In genomic region chr15:99712666-99713559, GRCm38 (mm10) we compare ENCODE assay signal across 15 mouse cellular contexts. TPM values are rescaled to one million over a fixed set of nuclear protein-coding genes. Genes with fewer than 3 reads are reported as not detected.
DNase-seq lines count a peak whose midpoint lies in the region; ATAC-seq and TF ChIP-seq lines count a peak whose summit lies in the region.
"Had no signal": no experiment of that assay in that cellular context is flagged by ENCODE, and none has a peak within 500 bp of the region (broad histone marks: within the 10 kb centered on the region; RNA-seq: fewer than 3 reads in every experiment).

No protein-coding gene starts in this region.

- no peak for TF ChIP-seq CTCF in olfactory bulb, adult 2 months (IDR thresholded peaks at IDR 0.05; ENCODE audit: insufficient read depth, low read depth, low read length)

- 60% methylated on average over 13 of the region's 13 CpGs for WGBS in heart, embryonic 15.5 days
- WGBS in midbrain, embryonic 14.5 days = 73% methylated on average over 13 of the region's 13 CpGs
- 70% methylated on average over 13 of the region's 13 CpGs for WGBS in midbrain, embryonic 11.5 days
- WGBS in olfactory bulb, adult 2 months = 59% methylated on average over 13 of the region's 13 CpGs

- no peaks in the 10 kb centered on the region for H3K9me3 ChIP-seq in heart, embryonic 15.5 days (replicated peaks)
- no peaks in the 10 kb centered on the region for H3K9me3 ChIP-seq in midbrain, embryonic 14.5 days (ENCODE audit: control insufficient read depth, low read length)
- H3K9me3 ChIP-seq in midbrain, embryonic 11.5 days (ENCODE audit: control insufficient read depth, low read length) = no peaks in the 10 kb centered on the region
- H3K9me3 ChIP-seq: forebrain, embryonic 10.5 days; lung, embryonic 15.5 days had no signal

- H3K4me3 ChIP-seq in heart, embryonic 15.5 days = no peak overlapping the region
- no peak overlapping the region for H3K4me3 ChIP-seq in midbrain, embryonic 14.5 days (replicated peaks; ENCODE audit: low read depth, low read length)
- no peak overlapping the region for H3K4me3 ChIP-seq in midbrain, embryonic 11.5 days (ENCODE audit: low read depth, low read length)
- no peak overlapping the region for H3K4me3 ChIP-seq in olfactory bulb, adult 2 months (ENCODE audit: insufficient read depth, low read depth, low read length)
- H3K4me3 ChIP-seq: forebrain, embryonic 10.5 days; lung, embryonic 15.5 days had no signal

- H3K27ac ChIP-seq in heart, embryonic 15.5 days = peak overlapping the region; percentile 84
- H3K27ac ChIP-seq in midbrain, embryonic 14.5 days (replicated peaks; ENCODE audit: low read depth, low read length) = peak overlapping the region; percentile 46; the same call in 1 of the 2 replicates
- no peak overlapping the region for H3K27ac ChIP-seq in midbrain, embryonic 11.5 days (ENCODE audit: low read depth, low read length)
- H3K27ac ChIP-seq in olfactory bulb, adult 2 months (ENCODE audit: insufficient read depth, low read depth, low read length) = peak overlapping the region; percentile 95; the same call in 1 of the 2 replicates
- H3K27ac ChIP-seq: forebrain, embryonic 10.5 days; lung, embryonic 15.5 days had no signal

- H3K36me3 ChIP-seq in heart, embryonic 15.5 days = peaks cover 58% of the 10 kb centered on the region
- peaks cover 80% of the 10 kb centered on the region for H3K36me3 ChIP-seq in midbrain, embryonic 14.5 days (ENCODE audit: control insufficient read depth, insufficient read depth, low read length)
- peaks cover 40% of the 10 kb centered on the region for H3K36me3 ChIP-seq in midbrain, embryonic 11.5 days (ENCODE audit: control insufficient read depth, insufficient read depth, low read length)

- DNase-seq in adrenal gland, postnatal 14 days = peak; percentile 25
- no peak for DNase-seq in adrenal gland, postnatal 36 days
- no peak for DNase-seq in heart, postnatal 25 days (ENCODE audit: low spot score)
- no peak for DNase-seq in midbrain, embryonic 14.5 days
- DNase-seq in midbrain, embryonic 11.5 days (ENCODE audit: low spot score, missing footprints) = no peak
- DNase-seq in left cerebral cortex, adult 11 months (ENCODE audit: low spot score) = no peak
- DNase-seq: kidney, postnatal 10 days had no signal

- H3K27me3 ChIP-seq in heart, embryonic 15.5 days = no peaks in the 10 kb centered on the region
- no peaks in the 10 kb centered on the region for H3K27me3 ChIP-seq in midbrain, embryonic 14.5 days (ENCODE audit: control insufficient read depth, insufficient read depth, low read length)
- no peaks in the 10 kb centered on the region for H3K27me3 ChIP-seq in midbrain, embryonic 11.5 days (ENCODE audit: control insufficient read depth, insufficient read depth, low read length)
- H3K27me3 ChIP-seq: lung, embryonic 15.5 days; Patski had no signal

- H3K4me1 ChIP-seq in heart, embryonic 15.5 days (replicated peaks) = peaks cover 47% of the 10 kb centered on the region
- H3K4me1 ChIP-seq in midbrain, embryonic 14.5 days (ENCODE audit: control insufficient read depth, insufficient read depth, low read length) = no peaks in the 10 kb centered on the region
- H3K4me1 ChIP-seq in midbrain, embryonic 11.5 days (ENCODE audit: control insufficient read depth, insufficient read depth, low read length) = no peaks in the 10 kb centered on the region
- H3K4me1 ChIP-seq in olfactory bulb, adult 2 months (ENCODE audit: control insufficient read depth, insufficient read depth, low read length) = peaks cover 73% of the 10 kb centered on the region

- ATAC-seq in heart, embryonic 15.5 days (replicated peaks; ENCODE audit: insufficient number of reproducible peaks, insufficient read depth, low FRiP score, low read depth) = no peak
- no peak for ATAC-seq in midbrain, embryonic 14.5 days (ENCODE audit: low FRiP score, low TSS enrichment)
- ATAC-seq in midbrain, embryonic 11.5 days (ENCODE audit: low FRiP score) = no peak
- ATAC-seq: Patski had no signal

- no peak overlapping the region for H3K4me2 ChIP-seq in heart, embryonic 15.5 days
- H3K4me2 ChIP-seq in midbrain, embryonic 14.5 days (ENCODE audit: low read length) = no peak overlapping the region
- no peak overlapping the region for H3K4me2 ChIP-seq in midbrain, embryonic 11.5 days
- H3K4me2 ChIP-seq: lung, embryonic 15.5 days had no signal

- TF ChIP-seq POLR2A in olfactory bulb, adult 2 months (IDR thresholded peaks at IDR 0.05; ENCODE audit: insufficient read depth, low read depth, low read length) = no peak

- H3K9ac ChIP-seq in heart, embryonic 15.5 days = peak overlapping the region; percentile 17; the same call in 1 of the 2 replicates
- no peak overlapping the region for H3K9ac ChIP-seq in midbrain, embryonic 14.5 days (replicated peaks; ENCODE audit: low read length)
- no peak overlapping the region for H3K9ac ChIP-seq in midbrain, embryonic 11.5 days (ENCODE audit: low read length)
- H3K9ac ChIP-seq: lung, embryonic 15.5 days had no signal

- intact Hi-C loops in heart, postnatal 25 days (cut with DNase I) = no loop called here

RNA-seq across cellular contexts. Expression of gene Gpd1, which starts 4.4 kb away (rescaled TPM):
- total RNA-seq in adrenal gland, postnatal 14 days (2021) = 1,539 and 1,562 TPM in 2 replicates
- 1,000 to 10,000 TPM in 1 of 2 experiments, 100 to 1,000 TPM in 1; 945 to 1,041 TPM for total RNA-seq in adrenal gland, postnatal 36 days (2021)
- 1.6 and 2.2 TPM in 2 replicates for polyA plus RNA-seq in heart, embryonic 15.5 days (2015; fragmentation: Nextera tagmentation; extraction: Ambion mirVana)
- total RNA-seq in heart, postnatal 25 days (2021) = 10 to 100 TPM; 54.1 to 67.6 TPM
- polyA plus RNA-seq in midbrain, embryonic 14.5 days (2014; fragmentation: Nextera tagmentation; extraction: Ambion mirVana) = 0.92 and 1.7 TPM in 2 replicates
- 0.14 and 0.18 TPM in 2 replicates for polyA plus RNA-seq in midbrain, embryonic 11.5 days (2014; fragmentation: Nextera tagmentation; extraction: Ambion mirVana)
- not detected in 2 replicates for polyA plus RNA-seq in olfactory bulb, adult 2 months (2012; ENCODE audit: insufficient read depth, insufficient read length, low replicate concordance, missing spikeins)

RNA-seq across cellular contexts. Expression of gene Gm17349, which starts 7.6 kb away (rescaled TPM):
- total RNA-seq in adrenal gland, postnatal 14 days (2021) = 17.6 and 18.1 TPM in 2 replicates
- 10 to 100 TPM; 19.6 to 24.6 TPM for total RNA-seq in adrenal gland, postnatal 36 days (2021)
- not detected in 2 replicates for polyA plus RNA-seq in heart, embryonic 15.5 days (2015; fragmentation: Nextera tagmentation; extraction: Ambion mirVana)
- 1 to 10 TPM; 2.8 to 4.2 TPM for total RNA-seq in heart, postnatal 25 days (2021)
- polyA plus RNA-seq in midbrain, embryonic 14.5 days (2014; fragmentation: Nextera tagmentation; extraction: Ambion mirVana) = not detected in 2 replicates
- polyA plus RNA-seq in midbrain, embryonic 11.5 days (2014; fragmentation: Nextera tagmentation; extraction: Ambion mirVana) = not detected in 2 replicates
- polyA plus RNA-seq in olfactory bulb, adult 2 months (2012; ENCODE audit: insufficient read depth, insufficient read length, low replicate concordance, missing spikeins) = not detected in 2 replicates
- total RNA-seq: common myeloid progenitor, adult 5-6 weeks; monocyte, adult 5-6 weeks had no signal
- polyA plus RNA-seq: forebrain, embryonic 10.5 days; gonadal fat pad, adult 2 months; lung, embryonic 15.5 days; Patski had no signal

RNA-seq across cellular contexts. Expression of gene Smarcd1, which starts 11.0 kb away (rescaled TPM):
- 40.0 and 57.6 TPM in 2 replicates for total RNA-seq in adrenal gland, postnatal 14 days (2021)
- 10 to 100 TPM; 40.8 to 51.2 TPM for total RNA-seq in adrenal gland, postnatal 36 days (2021)
- polyA plus RNA-seq in heart, embryonic 15.5 days (2015; fragmentation: Nextera tagmentation; extraction: Ambion mirVana) = 17.7 and 24.7 TPM in 2 replicates
- 10 to 100 TPM; 23.5 to 25.3 TPM for total RNA-seq in heart, postnatal 25 days (2021)
- polyA plus RNA-seq in midbrain, embryonic 14.5 days (2014; fragmentation: Nextera tagmentation; extraction: Ambion mirVana) = 127 and 136 TPM in 2 replicates
- 111 and 113 TPM in 2 replicates for polyA plus RNA-seq in midbrain, embryonic 11.5 days (2014; fragmentation: Nextera tagmentation; extraction: Ambion mirVana)
- 510 TPM in 1 of 2 replicates, not detected in the other for polyA plus RNA-seq in olfactory bulb, adult 2 months (2012; ENCODE audit: insufficient read depth, insufficient read length, low replicate concordance, missing spikeins)

RNA-seq across cellular contexts. Expression of gene Cox14, which starts 12.5 kb away (rescaled TPM):
- total RNA-seq in adrenal gland, postnatal 14 days (2021) = 177 and 199 TPM in 2 replicates
- 100 to 1,000 TPM; 227 to 257 TPM for total RNA-seq in adrenal gland, postnatal 36 days (2021)
- 185 and 187 TPM in 2 replicates for polyA plus RNA-seq in heart, embryonic 15.5 days (2015; fragmentation: Nextera tagmentation; extraction: Ambion mirVana)
- total RNA-seq in heart, postnatal 25 days (2021) = 100 to 1,000 TPM; 227 to 229 TPM
- polyA plus RNA-seq in midbrain, embryonic 14.5 days (2014; fragmentation: Nextera tagmentation; extraction: Ambion mirVana) = 168 and 206 TPM in 2 replicates
- polyA plus RNA-seq in midbrain, embryonic 11.5 days (2014; fragmentation: Nextera tagmentation; extraction: Ambion mirVana) = 135 and 140 TPM in 2 replicates
- not detected in 2 replicates for polyA plus RNA-seq in olfactory bulb, adult 2 months (2012; ENCODE audit: insufficient read depth, insufficient read length, low replicate concordance, missing spikeins)

RNA-seq across cellular contexts. Expression of gene Asic1, which starts 42.7 kb away (rescaled TPM):
- 0.70 and 0.75 TPM in 2 replicates for total RNA-seq in adrenal gland, postnatal 14 days (2021)
- under 1 TPM; 0.53 to 0.56 TPM for total RNA-seq in adrenal gland, postnatal 36 days (2021)
- 1.4 and 2.4 TPM in 2 replicates for polyA plus RNA-seq in heart, embryonic 15.5 days (2015; fragmentation: Nextera tagmentation; extraction: Ambion mirVana)
- total RNA-seq in heart, postnatal 25 days (2021) = under 1 TPM; 0.48 to 0.55 TPM
- 51.9 and 53.5 TPM in 2 replicates for polyA plus RNA-seq in midbrain, embryonic 14.5 days (2014; fragmentation: Nextera tagmentation; extraction: Ambion mirVana)
- polyA plus RNA-seq in midbrain, embryonic 11.5 days (2014; fragmentation: Nextera tagmentation; extraction: Ambion mirVana) = 10.5 and 11.4 TPM in 2 replicates
- polyA plus RNA-seq in olfactory bulb, adult 2 months (2012; ENCODE audit: insufficient read depth, insufficient read length, low replicate concordance, missing spikeins) = not detected in 2 replicates
- total RNA-seq: common myeloid progenitor, adult 5-6 weeks; monocyte, adult 5-6 weeks had no signal
